Mouse (Mus musculus): Measurements from ENCODE around the gene Id3.

- TF ChIP-seq GATA1 (IDR thresholded peaks at IDR 0.05; ENCODE audit: low read length) (no peak), TAL1 (IDR thresholded peaks at IDR 0.05; ENCODE audit: low read length) (no peak)
Observed at GRCm38 (mm10) chr4:136127670-136128069, 15.6 kb upstream of the Id3 start.
